In the genomic region with DNA sequence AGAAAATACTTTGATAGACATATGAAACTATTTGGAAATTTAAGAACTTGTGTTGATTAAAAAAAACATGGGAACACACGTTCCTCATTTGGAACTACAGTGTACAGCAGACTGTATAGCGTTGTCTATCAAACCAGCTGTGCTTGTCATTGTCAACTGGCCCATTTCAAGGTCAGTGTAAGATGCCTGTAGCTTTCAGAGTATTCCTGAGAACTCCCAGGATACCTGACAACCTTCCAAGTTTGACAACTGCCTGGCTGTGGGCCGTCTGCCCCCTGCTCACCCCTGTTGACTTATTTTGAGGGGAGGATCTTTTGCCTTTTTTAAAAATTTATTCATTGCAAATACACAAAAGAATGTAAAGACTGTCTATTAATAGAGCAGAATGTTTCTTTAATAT, we compare ENCODE assay signal across 12 mouse cellular contexts. TPM values are rescaled to one million over a fixed set of nuclear protein-coding genes. Genes with fewer than 3 reads are reported as not detected.
"Had no signal": no experiment of that assay in that cellular context is flagged by ENCODE, and none has a peak within 500 bp of the region (broad histone marks: within the 10 kb centered on the region; RNA-seq: fewer than 3 reads in every experiment).

No protein-coding gene starts in this region.

- H3K4me1 ChIP-seq: neural tube, embryonic 12.5 days had no signal

- H3K36me3 ChIP-seq: limb, embryonic 13.5 days; midbrain, embryonic 10.5 days; neural tube, embryonic 12.5 days had no signal

- H3K9me3 ChIP-seq: neural tube, embryonic 12.5 days had no signal

- DNase-seq: kidney, postnatal 14 days; left cerebral cortex, postnatal 4 days; lung, embryonic 14.5 days; lung, postnatal 10 days; lung, postnatal 4 days; midbrain, embryonic 14.5 days; thymus, postnatal 36 days had no signal

- H3K4me3 ChIP-seq: limb, embryonic 13.5 days; midbrain, embryonic 10.5 days; neural tube, embryonic 12.5 days had no signal

- H3K27ac ChIP-seq: limb, embryonic 13.5 days; liver, embryonic 14.5 days; midbrain, embryonic 10.5 days; neural tube, embryonic 12.5 days had no signal

- H3K27me3 ChIP-seq: limb, embryonic 13.5 days; neural tube, embryonic 12.5 days had no signal

- H3K9ac ChIP-seq: limb, embryonic 13.5 days; liver, embryonic 14.5 days; lung, embryonic 14.5 days; neural tube, embryonic 12.5 days had no signal

- H3K4me2 ChIP-seq: limb, embryonic 13.5 days; lung, embryonic 14.5 days; neural tube, embryonic 12.5 days had no signal

RNA-seq across cellular contexts. Expression of a gene that starts 45.8 kb away (rescaled TPM):
- total RNA-seq: neutrophil, adult 5-6 weeks had no signal
